Mouse (Mus musculus): ENCODE results near the gene Slc4a8.

- TF ChIP-seq USF1 (IDR thresholded peaks at IDR 0.05; ENCODE audit: low read depth): no peak
- TF ChIP-seq E2F4 (IDR thresholded peaks at IDR 0.05; ENCODE audit: insufficient read depth): no peak
- no peak for TF ChIP-seq TCF12 (IDR thresholded peaks at IDR 0.05; ENCODE audit: insufficient read depth, poor library complexity, severe bottlenecking)
- TF ChIP-seq POLR2A (IDR thresholded peaks at IDR 0.05; ENCODE audit: insufficient read length, low read depth): no peak
- TF ChIP-seq POLR2AphosphoS2 (IDR thresholded peaks at IDR 0.05; ENCODE audit: insufficient read length, low read depth): no peak
- no peak for TF ChIP-seq MYOG (IDR thresholded peaks at IDR 0.05; ENCODE audit: control insufficient read depth in 1 of 3, insufficient read depth in 1 of 3, insufficient read length in 2 of 3, low read depth in 2 of 3)
- TF ChIP-seq MAX (IDR thresholded peaks at IDR 0.05; ENCODE audit: low read depth): no peak
- TF ChIP-seq CEBPB (IDR thresholded peaks at IDR 0.05; ENCODE audit: insufficient read depth, poor library complexity, severe bottlenecking): no peak
- no peak for TF ChIP-seq MYOD1 (IDR thresholded peaks at IDR 0.05; ENCODE audit: control insufficient read depth in 1 of 3, insufficient read length in 2 of 3, low read depth in 2 of 3)
Observed at GRCm38 (mm10) chr15:100865556-100865955, 104.0 kb downstream of the Slc4a8 start.
